Mouse (Mus musculus) cerebral cortex, adult 2 months (tissue): ENCODE results near the gene Asl.

ENCODE experiments used
- WGBS: fragments of 180-500 bp; shearing (Covaris S2); methylation state at CpG from one replicate; pipeline ENCODE4 v1.1.7; 2018; 5-methylcytosine and 5-hydroxymethylcytosine counted together

The Asl gene

DNA sequence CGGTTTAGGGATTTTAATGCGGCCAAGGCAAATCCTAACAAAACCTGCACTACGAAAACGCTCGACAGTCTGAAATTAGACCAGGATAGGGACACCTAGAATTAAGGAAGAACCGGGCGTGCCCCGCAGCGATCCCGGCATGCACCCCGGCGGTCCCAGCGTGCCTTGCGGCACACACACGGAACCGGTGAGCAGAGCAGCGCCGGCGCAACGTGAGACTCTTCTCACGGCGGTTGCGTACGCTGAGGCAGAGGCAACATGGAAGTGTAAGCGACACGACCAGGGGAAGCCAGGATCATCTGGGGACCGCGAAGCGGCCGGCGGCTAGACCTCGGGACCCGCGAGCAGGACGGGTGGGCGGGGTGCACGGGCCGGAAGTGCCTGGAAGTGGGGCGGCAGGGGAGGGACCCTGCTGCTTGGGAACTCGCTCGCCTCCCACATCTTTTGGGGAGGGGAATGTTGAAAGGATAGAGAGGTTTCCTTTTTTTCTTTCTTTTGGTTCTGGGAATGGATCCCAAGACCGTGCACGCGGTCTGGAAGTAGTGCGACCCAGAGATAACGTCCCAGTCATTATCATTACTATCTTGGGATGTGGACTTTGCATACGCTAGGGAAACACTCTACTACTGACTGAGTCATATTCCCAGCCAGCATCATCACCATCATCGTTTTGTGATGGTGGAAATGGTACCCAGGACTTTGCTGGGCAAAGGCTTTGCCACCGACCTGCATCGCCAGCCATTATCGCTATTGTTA lies at the start of gene Asl, which contains the start of gene Crcp:
TSS of gene Asl (minus strand) at position 106 of the 756 bp plus-strand sequence.
TSS of gene Crcp (plus strand) at position 149 of the 756 bp plus-strand sequence.
- 3% methylated on average over 51 of the region's 51 CpGs for WGBS

DNA sequence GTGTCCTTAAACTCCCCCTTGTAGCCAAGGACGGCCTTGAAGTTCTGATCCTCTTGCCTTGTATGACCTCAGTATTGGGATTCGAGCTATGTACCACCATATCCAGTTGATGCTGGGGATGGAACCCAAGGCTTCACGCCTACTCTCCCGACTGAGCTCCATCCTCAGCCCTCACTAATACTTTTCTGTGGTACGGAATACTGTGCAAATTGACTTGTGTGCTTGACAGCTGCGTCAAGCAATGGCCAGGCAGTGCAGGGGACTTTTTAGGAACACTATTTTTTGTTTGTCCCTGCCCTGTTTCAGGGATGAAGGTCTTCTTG lies 49.7 kb upstream of the Asl start:
- WGBS: 29% methylated on average over 6 of the region's 6 CpGs

- 68% methylated on average over 9 of the region's 9 CpGs for WGBS
Observed at GRCm38 (mm10) chr5:130078096-130078833, 49.2 kb upstream of the Asl start.

GRCm38 (mm10) chr5:130076396-130076795 lies 47.3 kb upstream of the Asl start:
- 72% methylated on average over 6 of the region's 6 CpGs for WGBS

DNA sequence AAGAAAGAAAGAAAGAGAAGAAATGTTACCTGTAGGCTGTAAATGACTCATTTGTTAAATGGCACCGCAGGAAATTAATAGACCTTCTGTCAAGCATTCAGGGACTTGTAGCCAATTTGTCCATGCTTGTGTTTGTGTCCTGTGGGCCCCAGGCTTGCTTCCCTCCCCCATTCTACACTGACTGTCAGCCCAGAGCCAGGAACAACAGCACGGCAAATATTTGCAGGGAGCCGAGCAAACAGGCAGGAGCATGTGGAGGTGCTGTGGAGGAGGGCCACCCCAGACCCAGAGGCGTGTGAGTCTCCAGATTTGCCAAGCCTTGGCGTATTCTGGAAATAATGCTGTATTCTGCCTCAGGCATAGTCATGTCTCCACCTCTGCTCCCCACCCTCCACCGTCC lies 45.4 kb upstream of the Asl start:
- WGBS: 77% methylated on average over 6 of the region's 6 CpGs

DNA sequence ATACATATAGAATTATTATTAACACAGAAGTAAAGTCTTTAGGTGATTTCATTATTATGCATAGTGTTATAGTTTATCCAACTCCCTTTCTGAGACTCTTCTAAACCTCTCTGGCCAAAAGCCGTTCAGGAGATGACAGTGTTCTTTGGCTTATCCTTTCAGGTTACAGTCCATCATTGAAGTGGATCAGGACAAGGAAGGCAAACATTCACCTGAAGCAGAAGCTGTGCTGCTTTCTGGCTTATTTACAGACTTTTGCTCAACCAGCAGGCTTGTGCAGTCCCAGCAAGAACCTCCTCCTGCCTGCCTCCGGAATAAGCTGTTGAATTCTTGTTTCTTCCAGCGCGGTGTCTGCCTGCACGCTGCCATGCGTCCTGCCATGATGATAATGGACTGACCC lies 44.0 kb upstream of the Asl start, which contains the start of gene Tpst1:
TSS of gene Tpst1 (plus strand) at position 301 of the 400 bp plus-strand sequence.
- 91% methylated on average over 6 of the region's 6 CpGs for WGBS

GRCm38 (mm10) chr5:130067841-130068264 lies 38.8 kb upstream of the Asl start:
- 79% methylated on average over 3 of the region's 3 CpGs for WGBS

GRCm38 (mm10) chr5:130065579-130065978 lies 36.5 kb upstream of the Asl start:
- WGBS: 96% methylated on average over 1 of the region's 1 CpGs

DNA sequence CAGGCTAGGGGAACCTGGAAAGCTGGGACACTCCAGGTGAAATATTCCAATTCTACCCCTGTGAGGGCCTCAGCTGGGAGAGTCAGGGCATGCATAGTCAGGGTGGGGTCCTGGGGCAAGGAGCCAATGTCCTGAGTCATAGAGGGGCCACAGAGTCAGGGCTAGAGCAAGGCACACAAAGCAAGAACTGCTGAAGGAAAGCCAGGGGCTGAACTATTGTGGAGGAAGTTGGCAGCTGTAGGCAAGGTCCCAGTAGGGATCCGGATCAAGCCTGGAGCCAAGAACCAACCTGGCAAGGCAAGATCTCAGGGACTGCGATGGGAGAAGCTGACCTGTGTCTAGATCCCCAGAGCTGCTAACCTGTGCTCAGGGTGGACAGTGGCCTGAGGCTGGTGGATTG lies 34.7 kb upstream of the Asl start:
- WGBS: 64% methylated on average over 2 of the region's 2 CpGs

GRCm38 (mm10) chr5:130062096-130062495 lies 33.0 kb upstream of the Asl start:
- WGBS: 65% methylated on average over 2 of the region's 2 CpGs

DNA sequence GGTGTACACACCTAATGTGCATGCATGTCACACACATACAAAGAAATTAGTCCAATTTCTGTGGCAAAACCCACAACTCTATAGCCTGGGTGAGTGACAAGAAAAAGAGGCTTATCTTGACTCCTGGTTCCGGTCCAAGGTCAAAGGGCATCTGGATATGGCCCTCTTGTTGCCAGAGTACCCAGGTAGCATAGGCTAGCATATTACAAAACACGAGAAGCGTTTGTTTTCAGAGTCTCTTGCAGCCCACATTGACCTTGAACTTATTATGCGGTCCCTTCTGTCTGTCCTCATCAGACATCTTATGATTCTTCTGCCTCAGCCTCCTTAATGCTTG lies 31.2 kb upstream of the Asl start:
- 93% methylated on average over 4 of the region's 4 CpGs for WGBS

- WGBS: 61% methylated on average over 12 of the region's 12 CpGs
Observed at GRCm38 (mm10) chr5:130059413-130060328, 30.6 kb upstream of the Asl start.

DNA sequence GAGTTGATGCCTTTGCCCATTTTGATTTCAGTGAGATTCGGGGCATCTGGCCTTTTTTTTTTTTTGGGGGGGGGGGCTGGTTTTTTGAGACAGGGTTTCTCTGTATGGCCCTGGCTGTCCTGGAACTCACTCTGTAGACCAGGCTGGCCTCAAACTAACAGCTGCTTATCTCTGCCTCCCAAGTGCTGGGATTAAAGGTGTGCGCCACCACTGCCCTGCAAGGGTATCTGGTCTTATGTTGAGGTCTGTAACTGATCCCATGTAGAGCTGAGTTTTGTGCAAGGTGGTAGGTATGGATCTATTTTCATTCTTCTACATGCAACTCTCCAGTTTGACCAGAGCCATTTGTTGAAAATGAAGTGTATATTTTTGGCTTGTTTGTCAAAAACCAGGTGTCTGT lies 27.3 kb upstream of the Asl start:
- WGBS: 94% methylated on average over 2 of the region's 2 CpGs

GRCm38 (mm10) chr5:130055688-130056087 lies 26.6 kb upstream of the Asl start:
- WGBS: 94% methylated on average over 4 of the region's 4 CpGs

- WGBS: 91% methylated on average over 6 of the region's 6 CpGs
Observed at GRCm38 (mm10) chr5:130052955-130053354, 23.9 kb upstream of the Asl start.

- WGBS: 33% methylated on average over 5 of the region's 5 CpGs
Observed at GRCm38 (mm10) chr5:130052510-130052909, 23.5 kb upstream of the Asl start.

GRCm38 (mm10) chr5:130051073-130051860 lies 22.2 kb upstream of the Asl start:
- WGBS: 86% methylated on average over 15 of the region's 15 CpGs

- 62% methylated on average over 6 of the region's 6 CpGs for WGBS
Observed at GRCm38 (mm10) chr5:130050416-130050815, 21.4 kb upstream of the Asl start.

DNA sequence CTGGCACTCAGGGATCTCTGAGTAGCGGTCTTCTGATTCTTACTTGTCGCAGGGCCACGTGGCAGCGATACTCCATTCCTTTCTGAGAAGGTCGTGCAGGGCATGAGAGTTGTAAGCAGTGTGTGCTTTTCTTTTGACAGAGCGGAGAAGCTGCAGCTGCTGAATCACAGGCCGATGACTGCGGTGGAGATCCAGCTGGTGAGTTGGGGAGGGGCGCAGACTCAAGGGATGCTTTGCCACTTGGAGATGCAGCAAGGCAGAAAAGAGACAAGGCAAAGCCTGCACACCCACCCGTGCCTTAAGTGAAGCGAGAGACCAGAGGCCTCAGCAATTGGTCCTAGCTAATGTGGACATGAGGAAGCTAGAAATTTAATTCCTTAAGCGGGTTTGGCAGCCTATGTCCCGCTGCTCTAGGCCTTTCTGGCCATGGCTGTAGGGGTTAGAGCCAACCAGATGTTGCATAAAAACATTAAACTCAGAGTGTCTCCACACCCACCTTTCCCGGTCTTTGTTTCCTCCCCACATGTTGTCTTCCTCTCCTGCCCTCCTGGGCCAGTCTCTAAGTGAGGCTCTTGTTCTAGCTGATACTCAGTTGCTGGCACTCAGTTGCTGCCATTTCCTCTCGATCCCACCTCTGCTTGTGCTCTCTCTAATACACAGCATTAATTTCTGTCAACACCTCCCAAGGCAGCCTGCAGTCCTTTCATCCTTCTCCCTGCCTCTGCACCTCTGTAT lies 19.9 kb upstream of the Asl start:
- WGBS: 62% methylated on average over 15 of the region's 15 CpGs

DNA sequence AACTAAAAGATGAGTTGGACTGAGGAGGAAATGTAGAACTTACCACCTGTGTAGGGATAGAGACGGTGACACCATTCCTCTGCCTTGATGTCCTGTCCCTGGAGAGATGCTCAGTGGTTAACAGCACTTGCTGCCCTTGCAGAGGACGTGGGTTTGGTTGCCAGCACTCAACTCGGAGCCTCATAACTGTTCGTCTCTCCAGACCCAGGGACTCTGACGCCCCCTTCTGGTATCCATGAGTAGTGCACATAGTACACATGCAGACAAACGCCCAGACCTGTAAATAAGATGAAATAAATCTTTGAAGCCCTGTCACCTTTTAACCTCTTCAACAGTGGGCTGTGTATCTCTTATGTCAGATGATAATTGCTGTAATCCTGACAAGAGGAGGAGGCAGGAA lies 18.0 kb upstream of the Asl start:
- WGBS: 82% methylated on average over 6 of the region's 6 CpGs

DNA sequence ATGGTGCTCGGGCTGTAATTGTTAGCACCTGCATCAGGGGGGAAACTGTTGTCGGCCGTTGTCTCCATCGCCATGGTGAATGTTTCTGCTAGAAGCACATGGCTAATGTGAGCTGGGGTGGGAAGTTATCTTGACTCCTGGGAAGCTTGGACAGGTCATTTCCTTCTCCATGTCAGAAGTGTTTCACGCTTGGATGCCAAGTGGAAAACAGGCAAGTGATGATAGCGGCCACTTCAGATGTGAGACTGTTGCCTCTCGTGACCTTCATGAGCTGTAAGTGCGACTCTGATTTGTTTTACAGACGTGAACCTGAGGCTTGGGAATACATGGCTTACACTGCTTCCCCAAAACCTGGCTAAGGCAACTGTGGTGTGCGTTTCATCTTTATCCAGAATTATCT lies 17.5 kb upstream of the Asl start:
- 94% methylated on average over 10 of the region's 10 CpGs for WGBS
